Mouse (Mus musculus) heart, embryonic 12.5 days (tissue): ENCODE measurements around the gene Pcdh10. TPM values are rescaled to one million over a fixed set of nuclear protein-coding genes. Genes with fewer than 3 reads are reported as not detected.

ENCODE experiments used
- ATAC-seq: fragments of 200-750 bp; cut with Nextera tagmentation; 2 replicates; pipeline ENCODE4 v1.8.0; 2017; ENCODE audit warnings: moderate TSS enrichment, moderate library complexity; ENCODE audit not compliant: insufficient number of reproducible peaks, low FRiP score
- H3K27ac ChIP-seq: fragments of 300-500 bp; sonication (generic); 2 replicates; pipeline ENCODE4 v1.5.1; 2016; ENCODE audit warnings: mild to moderate bottlenecking, moderate library complexity; ENCODE audit not compliant: poor library complexity, severe bottlenecking
- H3K27me3 ChIP-seq: fragments of 300-500 bp; sonication (generic); replicated peaks from 2 replicates; pipeline ENCODE4 v1.6.1; 2016; ENCODE audit warnings: mild to moderate bottlenecking, moderate library complexity
- H3K36me3 ChIP-seq: fragments of 300-500 bp; sonication (generic); 2 replicates; pipeline ENCODE4 v1.6.1; 2016; ENCODE audit warnings: mild to moderate bottlenecking, moderate library complexity
- H3K4me1 ChIP-seq: fragments of 300-500 bp; sonication (generic); replicated peaks from 2 replicates; pipeline ENCODE4 v1.6.1; 2016; ENCODE audit warnings: mild to moderate bottlenecking
- H3K4me2 ChIP-seq: fragments of 300-500 bp; sonication (generic); 2 replicates; pipeline ENCODE4 v1.6.1; 2016; ENCODE audit warnings: mild to moderate bottlenecking, moderate library complexity
- H3K4me3 ChIP-seq: fragments of 300-500 bp; sonication (generic); 2 replicates; pipeline ENCODE4 v1.5.1; 2016; ENCODE audit warnings: mild to moderate bottlenecking
- H3K9ac ChIP-seq: fragments of 300-500 bp; sonication (generic); 2 replicates; pipeline ENCODE4 v1.6.1; 2016; ENCODE audit warnings: mild to moderate bottlenecking, moderate library complexity
- H3K9me3 ChIP-seq: fragments of 300-500 bp; sonication (generic); replicated peaks from 2 replicates; pipeline ENCODE4 v1.6.1; 2016; ENCODE audit warnings: mild to moderate bottlenecking, moderate library complexity
- WGBS: fragments of 180-500 bp; shearing (Covaris S2); methylation state at CpG from one replicate; pipeline ENCODE4 v1.1.7; 2016; 5-methylcytosine and 5-hydroxymethylcytosine counted together
- polyA plus RNA-seq: library from polyadenylated mRNA; unstranded; fragments of >200 nt; fragmentation: Nextera tagmentation; extraction: Ambion mirVana; gene quantifications from 2 replicates; pipeline ENCODE4 v1.2.1, GENCODE M21; 2016

Gene Pcdh10
- polyA plus RNA-seq, 1 experiment from 2014 or later, result 0.24 TPM

GRCm38 (mm10) chr3:45382032-45382755, 4.0 kb downstream of the Pcdh10 start:
- H3K27me3 ChIP-seq, result peaks cover 36% of the 10 kb centered on the region
- no peak overlapping the region for H3K9ac ChIP-seq
- ATAC-seq, result no peak
- H3K4me2 ChIP-seq, result peak overlapping the region; percentile 98
- peaks cover 26% of the 10 kb centered on the region for H3K4me1 ChIP-seq
- peak overlapping the region; percentile 60; the same call in 1 of the 2 replicates for H3K4me3 ChIP-seq
- no peaks in the 10 kb centered on the region for H3K36me3 ChIP-seq
- H3K27ac ChIP-seq, result no peak overlapping the region
- no peaks in the 10 kb centered on the region for H3K9me3 ChIP-seq
- WGBS, result 33% methylated on average over 4 of the region's 4 CpGs

GRCm38 (mm10) chr3:45383831-45384230, 5.6 kb downstream of the Pcdh10 start:
- Histone ChIP-seq H3K4me2 (no peak overlapping the region), H3K36me3 (no peaks in the 10 kb centered on the region), H3K9ac (no peak overlapping the region), H3K4me1 (peaks cover 23% of the 10 kb centered on the region), H3K27ac (no peak overlapping the region), H3K27me3 (peaks cover 31% of the 10 kb centered on the region), H3K9me3 (no peaks in the 10 kb centered on the region), H3K4me3 (no peak overlapping the region)
- 63% methylated on average over 2 of the region's 2 CpGs for WGBS
- no peak for ATAC-seq

- Histone ChIP-seq H3K9me3 (no peaks in the 10 kb centered on the region), H3K9ac (no peak overlapping the region), H3K27ac (no peak overlapping the region), H3K4me3 (no peak overlapping the region), H3K36me3 (no peaks in the 10 kb centered on the region), H3K4me2 (no peak overlapping the region), H3K4me1 (peaks cover 12% of the 10 kb centered on the region), H3K27me3 (peaks cover 24% of the 10 kb centered on the region)
- WGBS, result 59% methylated on average over 3 of the region's 3 CpGs
- ATAC-seq, result no peak
Observed at GRCm38 (mm10) chr3:45385028-45385427, 6.8 kb downstream of the Pcdh10 start.

GRCm38 (mm10) chr3:45385451-45385850, 7.3 kb downstream of the Pcdh10 start:
- no peak overlapping the region for H3K4me2 ChIP-seq
- H3K4me3 ChIP-seq, result no peak overlapping the region
- H3K9ac ChIP-seq, result no peak overlapping the region
- no peak for ATAC-seq
- H3K36me3 ChIP-seq, result no peaks in the 10 kb centered on the region
- no peak overlapping the region for H3K27ac ChIP-seq
- H3K4me1 ChIP-seq, result peaks cover 8% of the 10 kb centered on the region
- H3K27me3 ChIP-seq, result peaks cover 20% of the 10 kb centered on the region
- no peaks in the 10 kb centered on the region for H3K9me3 ChIP-seq
- WGBS, result 69% methylated on average over 2 of the region's 2 CpGs

GRCm38 (mm10) chr3:45386512-45386911, 8.3 kb downstream of the Pcdh10 start:
- 62% methylated on average over 2 of the region's 2 CpGs for WGBS
- Histone ChIP-seq H3K27me3 (peaks cover 9% of the 10 kb centered on the region), H3K4me3 (no peak overlapping the region), H3K4me2 (no peak overlapping the region), H3K36me3 (no peaks in the 10 kb centered on the region), H3K27ac (no peak overlapping the region), H3K9me3 (no peaks in the 10 kb centered on the region), H3K4me1 (no peaks in the 10 kb centered on the region), H3K9ac (no peak overlapping the region)
- ATAC-seq, result no peak

GRCm38 (mm10) chr3:45397101-45397500, 18.9 kb downstream of the Pcdh10 start:
- no peaks in the 10 kb centered on the region for H3K27me3 ChIP-seq
- no peak overlapping the region for H3K4me3 ChIP-seq
- H3K9ac ChIP-seq, result no peak overlapping the region
- WGBS, result 77% methylated on average over 4 of the region's 4 CpGs
- no peaks in the 10 kb centered on the region for H3K4me1 ChIP-seq
- no peaks in the 10 kb centered on the region for H3K9me3 ChIP-seq
- no peaks in the 10 kb centered on the region for H3K36me3 ChIP-seq
- H3K4me2 ChIP-seq, result no peak overlapping the region
- H3K27ac ChIP-seq, result no peak overlapping the region
- no peak for ATAC-seq

- no peaks in the 10 kb centered on the region for H3K4me1 ChIP-seq
- WGBS, result 80% methylated on average over 2 of the region's 2 CpGs
Observed at GRCm38 (mm10) chr3:45403239-45403638, 25.0 kb downstream of the Pcdh10 start.

GRCm38 (mm10) chr3:45431691-45432090, 53.5 kb downstream of the Pcdh10 start:
- WGBS, result 70% methylated on average over 1 of the region's 1 CpGs
- ATAC-seq, result no peak
- Histone ChIP-seq H3K36me3 (no peaks in the 10 kb centered on the region), H3K4me2 (no peak overlapping the region), H3K27me3 (no peaks in the 10 kb centered on the region), H3K27ac (no peak overlapping the region), H3K9me3 (no peaks in the 10 kb centered on the region), H3K9ac (no peak overlapping the region), H3K4me1 (no peaks in the 10 kb centered on the region), H3K4me3 (no peak overlapping the region)

More at GRCm38 (mm10) chr3:45403239-45403638, 25.0 kb downstream of the Pcdh10 start:
- H3K36me3 ChIP-seq, result no peaks in the 10 kb centered on the region
- no peak overlapping the region for H3K4me2 ChIP-seq
- no peaks in the 10 kb centered on the region for H3K9me3 ChIP-seq
- no peak overlapping the region for H3K9ac ChIP-seq
- H3K27me3 ChIP-seq, result no peaks in the 10 kb centered on the region
- H3K4me3 ChIP-seq, result no peak overlapping the region
- no peak overlapping the region for H3K27ac ChIP-seq
- no peak for ATAC-seq

GRCm38 (mm10) chr3:45432172-45432765, 54.1 kb downstream of the Pcdh10 start:
- Histone ChIP-seq H3K4me3 (no peak overlapping the region), H3K27ac (no peak overlapping the region), H3K36me3 (no peaks in the 10 kb centered on the region), H3K27me3 (no peaks in the 10 kb centered on the region), H3K4me1 (no peaks in the 10 kb centered on the region), H3K9me3 (no peaks in the 10 kb centered on the region), H3K4me2 (no peak overlapping the region; the same call in 1 of the 2 replicates), H3K9ac (no peak overlapping the region)
- 49% methylated on average over 11 of the region's 11 CpGs for WGBS
- no peak for ATAC-seq
